Comparison of ENCODE assay signal across 7 mouse cellular contexts in genomic region chr11:4947813-4948174, GRCm38 (mm10). TPM values are rescaled to one million over a fixed set of nuclear protein-coding genes. Genes with fewer than 3 reads are reported as not detected.
DNase-seq lines count a peak whose midpoint lies in the region; ATAC-seq and TF ChIP-seq lines count a peak whose summit lies in the region.

TSS of gene Nefh (minus strand) at chr11:4948064.

- H3K27ac ChIP-seq in embryonic facial prominence, embryonic 13.5 days, result no peak within 1 kb of the TSS

- no peak within 1 kb of the TSS for H3K9ac ChIP-seq in embryonic facial prominence, embryonic 13.5 days

- H3K27me3 ChIP-seq in embryonic facial prominence, embryonic 13.5 days, result peaks cover 92% of the 10 kb centered on the region
- H3K27me3 ChIP-seq in myocyte (ENCODE audit: control insufficient read depth, insufficient read depth, insufficient read length), result peaks cover 44% of the 10 kb centered on the region

- TF ChIP-seq POLR2A in myocyte (IDR thresholded peaks at IDR 0.05; ENCODE audit: insufficient read length, low read depth), result no peak

- peak within 1 kb of the TSS; percentile 56 for H3K4me3 ChIP-seq in embryonic facial prominence, embryonic 13.5 days
- H3K4me3 ChIP-seq in myocyte, result no peak within 1 kb of the TSS

- H3K36me3 ChIP-seq in embryonic facial prominence, embryonic 13.5 days, result no peaks in the 10 kb centered on the region
- H3K36me3 ChIP-seq in myocyte (ENCODE audit: control insufficient read depth, insufficient read depth), result no peaks in the 10 kb centered on the region

- no peak within 1 kb of the TSS for H3ac ChIP-seq in myocyte (ENCODE audit: control insufficient read depth, insufficient read length)

- H3K79me2 ChIP-seq in myocyte (ENCODE audit: control insufficient read depth, insufficient read depth), result no peaks in the 10 kb centered on the region

- peak within 1 kb of the TSS; percentile 97 for H3K4me2 ChIP-seq in embryonic facial prominence, embryonic 13.5 days
- H3K4me2 ChIP-seq in myocyte (ENCODE audit: low read depth), result peak within 1 kb of the TSS; percentile 38

- H3K4me1 ChIP-seq in embryonic facial prominence, embryonic 13.5 days, result peaks cover 24% of the 10 kb centered on the region

- no peaks in the 10 kb centered on the region for H3K9me3 ChIP-seq in embryonic facial prominence, embryonic 13.5 days

- WGBS in embryonic facial prominence, embryonic 13.5 days, result under 1% methylated on average over 39 of the region's 41 CpGs

- peak; percentile 15; the same call in 1 of the 2 replicates for ATAC-seq in embryonic facial prominence, embryonic 13.5 days (ENCODE audit: insufficient number of reproducible peaks, insufficient read depth, low FRiP score, low TSS enrichment, low read depth)

- DNase-seq in layer of hippocampus, adult 18-20 months (ENCODE audit: low spot score in 2 of 2), result peak in 1 of 2 experiments; percentile 22
- no peak for DNase-seq in layer of hippocampus, adult 11-12 months (ENCODE audit: low spot score)
- peak; percentile 61 for DNase-seq in ZHBTc4 (ENCODE audit: low read depth, low spot score)
- no peak for DNase-seq in left cerebral cortex, adult 8-10 months (ENCODE audit: low spot score in 2 of 2)
- DNase-seq in yolk sac, embryonic 10.5 days (ENCODE audit: low spot score), result no peak

TF ChIP-seq in myocyte, 11 proteins besides CTCF, POLR2A, EP300 and RAD21:
- no peak for TF ChIP-seq POLR2AphosphoS2 (IDR thresholded peaks at IDR 0.05; ENCODE audit: insufficient read length, low read depth)
- TF ChIP-seq SRF (IDR thresholded peaks at IDR 0.05; ENCODE audit: control insufficient read depth, insufficient read length, low read depth), result no peak
- no peak for TF ChIP-seq MYOG (IDR thresholded peaks at IDR 0.05; ENCODE audit: control insufficient read depth in 1 of 3, insufficient read depth in 1 of 3, insufficient read length in 2 of 3, low read depth in 2 of 3)
- TF ChIP-seq E2F4 (IDR thresholded peaks at IDR 0.05; ENCODE audit: insufficient read depth), result no peak
- TF ChIP-seq TCF3 (IDR thresholded peaks at IDR 0.05; ENCODE audit: insufficient read length, low read depth), result no peak
- TF ChIP-seq MYOD1 (IDR thresholded peaks at IDR 0.05; ENCODE audit: control insufficient read depth in 1 of 3, insufficient read length in 2 of 3, low read depth in 2 of 3), result no peak
- TF ChIP-seq REST (IDR thresholded peaks at IDR 0.05; ENCODE audit: insufficient read depth, insufficient read length), result no peak
- TF ChIP-seq CEBPB (IDR thresholded peaks at IDR 0.05; ENCODE audit: insufficient read depth, poor library complexity, severe bottlenecking), result no peak
- TF ChIP-seq TCF12 (IDR thresholded peaks at IDR 0.05; ENCODE audit: insufficient read depth, poor library complexity, severe bottlenecking), result no peak

RNA-seq across cellular contexts. Expression of gene Nefh, which starts in this region (rescaled TPM):
- total RNA-seq in layer of hippocampus, adult 18-20 months (2021), result 10 to 100 TPM; 43.1 to 44.6 TPM
- 0.14 and 0.23 TPM in 2 replicates for polyA plus RNA-seq in embryonic facial prominence, embryonic 13.5 days (2015; fragmentation: Nextera tagmentation; extraction: Ambion mirVana)
- 10 to 100 TPM; 44.7 to 52.3 (median 48.7) TPM for total RNA-seq in left cerebral cortex, adult 8-10 months (2022)
- polyA plus RNA-seq in myocyte (2012; fragmentation: generic; extraction: Trizol), result 0.04 TPM

Comparison
In these comparisons a context has a peak if more than half of its experiments do, and no peak if none do; other contexts are left out.
1. Peak in ATAC-seq, H3K4me3 ChIP-seq and H3K4me2 ChIP-seq in embryonic facial prominence, embryonic 13.5 days; RNA of the gene not detected or under 1 TPM.